Mouse (Mus musculus) adrenal gland, postnatal 10 days (tissue): ENCODE results near the gene Cyp11a1. TPM values are rescaled to one million over a fixed set of nuclear protein-coding genes. Genes with fewer than 3 reads are reported as not detected.

Experiments used
- DNase-seq: peaks from one replicate; pipeline ENCODE4 v3.0.0; 2021; ENCODE audit warnings: mixed read lengths
- total RNA-seq, 2 experiments: library from RNA; stranded (reverse); gene quantifications; 2 replicates each; pipeline ENCODE4 v1.2.3; 2021

The Cyp11a1 gene
- total RNA-seq, 2 experiments from 2014 or later, result 1,564 to 1,873 TPM

DNA sequence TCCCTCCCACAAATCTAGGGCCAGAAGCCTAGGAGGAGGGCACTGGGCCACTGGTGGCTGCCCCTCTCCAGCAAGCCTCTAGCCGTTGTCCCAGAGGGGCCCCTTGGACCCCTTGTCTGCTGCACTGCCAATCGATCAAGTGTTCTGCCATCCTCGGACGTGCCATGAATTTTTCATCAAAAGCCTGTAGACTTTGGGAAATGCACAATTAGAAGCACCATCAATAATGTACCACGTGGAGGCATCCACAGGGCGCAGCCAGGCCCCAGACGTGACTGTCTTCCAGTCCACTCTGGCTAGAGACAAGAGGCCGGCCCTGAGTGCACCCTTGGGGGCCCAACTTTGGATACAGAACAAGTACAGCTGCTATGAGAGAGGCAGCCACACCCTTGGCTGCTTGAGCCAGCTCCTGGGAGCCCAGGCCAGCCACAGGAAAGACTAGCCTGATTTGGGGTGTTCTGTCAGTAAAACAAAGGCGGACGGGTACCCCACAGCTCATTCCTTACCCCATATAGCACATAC is 37.3 kb downstream of the Cyp11a1 start:
- DNase-seq, result peak; percentile 47

DNA sequence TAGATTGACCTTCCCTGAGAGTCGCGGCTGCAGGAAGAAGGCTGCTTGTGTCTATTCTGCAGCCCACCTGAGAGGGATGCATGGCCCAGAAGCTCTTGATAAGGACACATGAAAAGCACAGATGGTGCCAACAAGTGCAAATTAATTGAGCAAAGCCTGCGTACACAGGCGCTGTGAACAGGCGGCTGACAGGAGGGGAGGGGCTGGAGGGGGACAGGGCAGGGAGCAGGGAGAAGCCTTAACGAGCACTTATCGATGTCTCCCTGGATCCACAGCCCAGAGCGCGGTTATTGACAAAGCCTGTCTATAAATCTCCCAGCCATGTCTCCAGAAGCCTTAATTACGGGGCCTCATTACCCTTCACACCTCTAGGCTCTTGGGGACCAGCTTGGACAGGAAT is 38.6 kb downstream of the Cyp11a1 start:
- no peak for DNase-seq

DNA sequence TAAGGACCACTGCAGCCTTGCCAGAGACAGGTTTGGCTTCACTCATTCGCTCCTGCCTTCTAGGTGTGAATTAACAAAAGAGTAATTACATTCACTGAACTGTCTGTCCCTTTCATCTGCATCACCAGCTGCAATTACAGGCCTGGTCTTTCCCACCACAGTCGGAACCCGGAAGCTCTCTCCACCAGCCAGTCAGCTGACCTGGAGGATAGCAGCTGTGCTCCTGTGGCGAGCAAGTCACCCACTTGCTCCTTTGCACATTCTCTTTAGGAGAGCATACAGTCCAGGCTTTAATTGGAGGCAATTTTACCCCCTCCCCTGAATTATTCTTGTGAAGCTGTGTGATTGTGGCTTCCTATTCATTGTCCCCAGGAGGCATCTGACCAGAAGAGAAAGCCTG is 39.4 kb downstream of the Cyp11a1 start:
- no peak for DNase-seq

- no peak for DNase-seq
Observed at GRCm38 (mm10) chr9:58047061-58047460, 40.9 kb downstream of the Cyp11a1 start.

DNA sequence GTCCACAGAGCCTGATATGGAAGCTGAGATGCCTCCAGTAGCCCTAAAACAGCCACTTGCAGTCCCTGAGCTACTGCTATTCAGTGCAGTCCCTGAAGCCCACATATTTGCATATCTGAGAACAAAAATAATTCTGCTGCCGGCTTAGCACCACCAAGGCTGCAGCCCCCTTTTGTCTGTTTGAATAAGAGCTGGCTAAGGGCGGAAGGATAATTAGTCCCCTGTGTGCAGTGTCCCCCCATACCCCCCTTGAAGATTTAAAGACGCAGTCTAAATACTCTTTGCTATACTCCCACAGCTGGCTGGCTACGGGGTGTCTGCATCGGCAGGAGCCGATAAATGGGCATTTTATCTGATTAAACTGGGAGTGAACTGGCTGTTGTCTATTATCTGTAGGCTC is 42.4 kb downstream of the Cyp11a1 start:
- DNase-seq, result no peak

- no peak for DNase-seq
Observed at GRCm38 (mm10) chr9:58049186-58049585, 43.0 kb downstream of the Cyp11a1 start.

DNA sequence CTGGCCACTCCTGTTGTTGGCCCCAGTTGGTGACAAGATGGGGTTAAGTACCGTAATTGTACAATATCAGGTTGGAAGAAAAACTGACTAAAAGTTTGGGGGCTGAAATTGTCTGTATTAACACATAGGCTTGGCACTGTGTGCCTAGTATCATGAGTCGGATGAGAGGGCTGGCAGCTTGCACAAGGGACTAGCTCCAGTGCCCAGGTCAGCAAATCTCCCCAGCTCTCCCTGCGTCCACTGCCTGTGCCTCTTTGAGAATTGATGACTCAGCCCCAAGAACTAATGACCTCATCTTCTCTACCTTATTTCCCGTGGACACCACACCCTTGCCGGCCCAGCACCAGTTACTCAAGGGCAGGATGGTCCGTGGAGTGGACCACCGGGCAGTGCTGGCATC is 43.6 kb downstream of the Cyp11a1 start:
- DNase-seq, result no peak

DNA sequence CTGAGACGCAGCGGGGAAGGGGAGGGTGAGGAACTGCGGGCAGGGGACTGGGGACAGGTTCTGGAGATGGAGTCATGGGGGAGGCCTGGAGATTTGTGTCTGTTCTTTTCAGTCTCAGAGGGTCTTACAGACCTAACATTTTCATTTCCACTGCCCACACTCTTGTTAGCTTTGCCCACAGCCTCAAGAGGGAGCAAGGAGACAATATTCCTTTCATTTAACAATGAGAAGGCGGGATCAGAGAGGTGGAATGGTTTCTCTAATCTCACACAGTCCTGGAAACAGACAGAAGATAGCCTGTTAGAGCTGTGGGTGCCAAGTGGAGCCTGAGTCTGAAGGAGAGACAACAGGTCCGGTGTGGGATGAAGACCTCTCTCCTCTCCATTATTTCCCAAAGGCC is 45.7 kb downstream of the Cyp11a1 start:
- DNase-seq, result no peak

- DNase-seq, result peak; percentile 56
Observed at GRCm38 (mm10) chr9:58053102-58053501, 46.9 kb downstream of the Cyp11a1 start.

- no peak for DNase-seq
Observed at GRCm38 (mm10) chr9:58053544-58053943, 47.3 kb downstream of the Cyp11a1 start.

- no peak for DNase-seq
Observed at GRCm38 (mm10) chr9:58054032-58054431, 47.8 kb downstream of the Cyp11a1 start.

- DNase-seq, result no peak
Observed at GRCm38 (mm10) chr9:58055666-58056065, 49.5 kb downstream of the Cyp11a1 start.

GRCm38 (mm10) chr9:58059920-58060319 is 53.7 kb downstream of the Cyp11a1 start:
- DNase-seq, result no peak

DNA sequence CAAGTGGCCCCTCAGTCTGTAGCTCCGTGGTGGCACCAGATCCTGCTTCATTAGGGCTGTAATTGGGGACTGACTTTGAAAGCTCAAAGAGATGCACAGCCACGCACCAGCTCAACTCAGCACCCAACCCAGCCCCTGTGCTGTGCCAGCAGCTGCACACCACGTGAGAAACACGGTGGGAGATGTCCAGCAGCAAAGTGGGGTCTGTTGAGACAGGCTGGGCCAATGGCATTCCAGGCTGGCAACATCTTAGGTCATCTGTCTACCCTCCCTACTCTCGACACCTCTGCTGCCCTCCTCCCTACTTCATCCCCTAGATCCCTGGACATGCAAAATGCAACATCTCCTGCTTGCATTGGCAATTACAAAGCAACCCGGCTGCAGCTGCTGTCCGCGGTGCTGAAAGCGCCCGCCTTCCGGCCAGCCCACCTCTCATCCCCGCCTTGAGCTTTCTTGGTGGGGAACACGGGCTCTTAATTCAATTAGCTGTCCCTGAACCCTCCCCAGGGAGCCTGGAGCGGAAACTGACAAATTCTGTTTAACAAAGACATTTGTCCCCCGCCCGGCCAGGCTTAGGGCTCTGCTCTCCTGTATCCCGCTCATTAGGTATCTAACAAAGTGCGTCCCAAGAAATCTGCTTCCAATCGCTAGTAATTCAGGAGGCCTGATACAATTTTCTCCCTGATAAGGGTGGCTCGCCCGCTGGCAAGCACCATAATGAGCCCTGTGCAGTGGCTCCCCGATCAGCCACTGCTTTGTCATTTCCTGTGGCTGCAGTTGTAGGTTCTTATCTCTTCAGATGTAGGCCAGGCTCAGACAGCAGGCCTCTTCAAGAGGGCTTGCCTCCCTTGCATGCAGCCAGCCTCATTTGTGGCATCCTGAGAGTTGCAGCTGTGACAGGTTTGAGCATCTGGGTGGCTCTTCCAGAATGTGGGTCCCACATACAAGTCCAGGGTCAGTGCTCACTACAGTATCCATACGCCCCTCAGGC is 54.8 kb downstream of the Cyp11a1 start:
- peak; percentile 83 for DNase-seq

DNA sequence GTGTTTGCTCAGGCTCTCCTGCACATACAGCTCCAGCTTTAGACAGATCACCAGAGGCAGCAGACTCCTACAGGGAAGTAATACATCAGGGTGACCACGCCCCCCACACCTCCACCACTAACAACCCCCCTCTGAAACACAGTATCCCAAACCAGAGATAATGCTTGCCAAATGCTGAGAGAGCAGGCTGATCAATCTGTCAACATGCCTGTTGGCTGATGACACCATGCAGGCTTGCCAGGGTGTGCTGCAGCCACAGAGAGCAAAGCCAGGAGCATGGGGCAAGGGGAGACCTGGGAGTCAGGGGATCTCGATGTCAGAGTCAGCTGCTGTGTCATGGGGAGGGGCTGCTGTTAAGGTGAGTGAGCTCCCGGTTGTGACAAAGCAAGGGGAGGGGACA is 57.3 kb downstream of the Cyp11a1 start, which contains the start of gene Stra6:
Gene Stra6, plus strand, starts transcription at position 258 of the 400 bp plus-strand sequence.
- no peak for DNase-seq

DNA sequence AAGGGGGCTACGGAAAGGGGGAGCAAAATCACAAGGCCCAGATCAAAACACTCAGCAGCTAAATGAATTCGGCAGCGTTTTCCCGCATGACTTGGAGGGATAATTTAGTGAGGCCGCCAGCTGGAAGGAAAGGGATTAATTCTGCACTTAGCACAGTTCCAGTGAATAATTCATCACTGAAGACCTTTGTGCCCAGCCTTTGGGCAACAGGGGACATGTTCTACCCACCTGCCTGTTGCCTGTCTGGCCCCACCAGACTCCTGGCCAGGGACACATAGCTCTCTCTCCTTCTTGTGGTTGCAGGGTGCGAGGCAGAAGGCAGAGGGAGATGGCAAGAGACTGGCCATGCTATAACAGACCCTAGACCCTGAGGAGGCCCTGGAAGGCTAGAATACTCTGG is 59.3 kb downstream of the Cyp11a1 start:
- no peak for DNase-seq

DNA sequence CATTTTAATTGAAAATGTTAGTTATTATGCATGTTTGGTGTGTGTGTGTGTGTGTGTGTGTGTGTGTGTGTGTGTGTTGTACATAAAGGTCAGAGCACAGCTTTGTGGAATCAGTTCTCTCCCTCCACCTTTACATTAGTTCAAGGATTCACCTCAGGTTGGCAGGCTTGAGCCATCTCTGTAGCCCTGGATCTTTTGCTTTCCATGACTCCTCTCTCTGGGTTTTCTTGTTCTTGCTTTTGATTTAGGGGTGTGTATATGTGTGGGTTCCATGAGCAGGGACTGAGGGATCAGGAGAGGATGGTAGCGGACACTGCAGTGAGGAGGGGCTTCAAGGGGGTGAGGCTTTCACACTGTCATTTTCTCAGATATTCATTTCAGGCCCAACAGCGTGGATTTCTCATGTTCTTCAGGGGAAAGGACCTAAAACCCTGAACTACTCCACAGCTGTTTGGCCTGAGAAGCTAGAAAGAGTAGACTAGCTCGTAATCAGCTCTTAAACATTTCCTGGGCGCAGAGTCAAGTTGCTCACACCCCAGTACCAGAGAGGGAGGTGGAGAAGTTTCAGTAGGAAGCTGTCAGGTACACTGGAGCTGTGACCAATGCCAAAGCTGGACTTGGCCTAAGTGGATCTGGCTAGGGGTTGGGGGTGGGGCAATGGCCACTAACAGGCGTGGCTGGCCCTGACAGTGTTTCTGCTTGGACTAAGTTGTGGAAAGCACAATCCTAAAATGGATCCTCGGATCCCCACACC is 59.9 kb downstream of the Cyp11a1 start:
- DNase-seq, result no peak

DNA sequence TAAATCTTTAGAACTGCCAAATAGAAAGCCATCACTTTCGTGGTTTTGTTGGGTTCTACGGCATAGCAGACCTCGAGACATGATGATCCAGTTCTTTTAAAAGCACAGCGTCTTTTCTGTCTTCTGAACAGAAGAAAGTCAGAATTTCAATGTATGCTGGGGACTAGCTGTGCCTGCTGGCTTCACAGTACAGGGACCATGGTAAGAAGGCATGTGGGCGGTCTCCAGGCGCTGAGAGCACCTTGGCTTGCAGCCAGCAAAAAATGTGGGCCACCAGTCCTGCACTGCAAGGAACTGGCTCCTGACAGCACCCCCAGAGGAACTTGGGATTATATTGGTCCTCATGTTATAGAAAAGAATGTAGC is 60.5 kb downstream of the Cyp11a1 start:
- no peak for DNase-seq

DNA sequence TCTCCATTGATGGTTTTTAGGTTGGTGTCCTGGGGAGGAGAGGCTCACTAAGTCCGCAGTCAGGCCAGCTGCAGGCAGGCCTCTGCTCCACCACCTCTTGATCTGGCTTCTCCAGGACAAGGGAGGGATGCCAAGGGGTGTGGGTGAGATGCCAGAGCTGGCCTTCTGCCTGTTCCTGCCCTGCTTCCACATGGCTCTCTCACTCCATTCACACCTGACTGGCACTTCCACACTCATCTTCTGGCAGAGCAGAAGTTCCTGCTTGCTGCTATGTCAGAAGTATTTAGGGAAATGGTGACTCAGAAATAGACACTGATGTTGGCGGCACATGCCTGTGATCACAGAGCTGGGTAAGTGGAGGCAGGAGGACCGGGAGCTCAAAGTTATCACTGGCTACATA is 61.3 kb downstream of the Cyp11a1 start:
- DNase-seq, result peak; percentile 40

DNA sequence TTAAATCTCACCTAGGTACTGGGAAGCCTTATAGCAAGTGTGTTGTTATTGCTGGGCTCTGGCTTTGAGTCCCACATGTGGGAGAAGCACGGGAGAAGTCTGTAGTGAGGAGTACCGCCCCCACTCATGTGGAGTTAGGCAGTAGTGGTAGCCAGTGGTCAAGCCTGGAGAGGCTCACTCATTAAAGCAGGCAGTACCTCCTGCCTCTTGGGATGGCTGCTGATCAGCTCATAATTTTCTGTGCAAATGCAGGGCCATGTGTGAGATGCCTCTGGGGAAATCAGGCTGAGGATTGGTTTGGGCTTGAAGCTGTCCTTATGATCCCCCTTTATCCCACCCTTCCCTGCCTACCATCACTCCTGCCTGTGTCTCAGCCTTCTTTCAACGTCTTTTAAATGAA is 68.3 kb downstream of the Cyp11a1 start:
- no peak for DNase-seq
